ENCODE assay signal across 7 mouse cellular contexts in the genomic region with DNA sequence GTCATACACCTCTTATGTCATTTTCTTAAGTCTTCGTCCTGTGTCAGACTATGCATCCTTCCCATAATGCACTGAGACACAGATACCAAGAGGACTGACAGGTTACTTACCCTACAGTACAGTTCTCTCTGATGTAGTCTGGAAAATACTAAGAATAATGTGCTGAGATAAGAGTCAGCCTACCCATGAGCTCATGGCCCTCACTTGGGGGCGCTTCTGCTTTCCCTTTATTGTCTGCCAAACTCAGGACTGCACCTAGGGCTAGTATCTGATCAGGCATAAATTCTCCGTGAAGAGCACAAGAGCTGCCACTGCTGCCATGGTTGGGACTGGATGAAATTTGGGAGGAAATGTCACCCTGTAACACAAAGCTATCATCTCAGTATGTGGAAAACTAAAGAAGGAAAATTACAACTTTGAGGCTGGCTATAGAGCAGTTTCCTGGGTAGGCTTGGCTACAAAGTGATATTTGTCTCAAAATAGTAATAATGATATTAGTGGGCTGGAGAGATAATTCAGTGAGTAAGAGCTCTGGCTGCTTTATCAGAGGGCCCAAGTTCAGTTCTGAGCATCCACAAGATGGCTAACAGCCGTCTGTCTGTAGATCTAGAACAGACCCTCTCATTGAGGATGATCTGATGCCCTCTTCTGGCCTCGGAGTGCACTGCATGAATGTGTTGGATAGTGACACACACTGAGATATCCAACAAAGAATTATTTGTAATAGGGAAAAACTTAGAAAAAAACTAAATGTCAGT. TPM values are rescaled to one million over a fixed set of nuclear protein-coding genes. Genes with fewer than 3 reads are reported as not detected.
A peak's percentile ranks its signal among the peaks of the same experiment; 100 is the strongest.
DNase-seq lines count a peak whose midpoint lies in the region; ATAC-seq lines count a peak whose summit lies in the region.

No protein-coding gene starts in this region.

- H3K27ac ChIP-seq in liver, embryonic 13.5 days, result peak overlapping the region; percentile 99

- H3K4me3 ChIP-seq in liver, embryonic 13.5 days (replicated peaks), result no peak overlapping the region

- H3K9me3 ChIP-seq in liver, embryonic 13.5 days (replicated peaks), result no peaks in the 10 kb centered on the region

- ATAC-seq in liver, embryonic 13.5 days (ENCODE audit: low read depth), result peak; percentile 60

- 35% methylated on average over 5 of the region's 5 CpGs for WGBS in liver, embryonic 13.5 days (ENCODE audit: insufficient replicate concordance)

- H3K36me3 ChIP-seq in liver, embryonic 13.5 days, result peaks cover 39% of the 10 kb centered on the region

- peak; percentile 73 for DNase-seq in urinary bladder, postnatal 14 days (ENCODE audit: low spot score)
- no peak for DNase-seq in urinary bladder, adult 2 months (ENCODE audit: low spot score)
- peak; percentile 72 for DNase-seq in adrenal gland, adult 2 months
- peak; percentile 62 for DNase-seq in embryo, embryonic 11 days
- peak; percentile 22 to 80 for DNase-seq in kidney, adult 8-10 months
- peak; percentile 71 for DNase-seq in liver, embryonic 13.5 days
- peak; percentile 75 for DNase-seq in retina, embryonic 14.5 days (ENCODE audit: low spot score)

- H3K4me2 ChIP-seq in liver, embryonic 13.5 days, result no peak overlapping the region

- no peaks in the 10 kb centered on the region for H3K27me3 ChIP-seq in liver, embryonic 13.5 days

- no peak overlapping the region for H3K9ac ChIP-seq in liver, embryonic 13.5 days

- H3K4me1 ChIP-seq in liver, embryonic 13.5 days (replicated peaks), result peaks cover 87% of the 10 kb centered on the region

RNA-seq across cellular contexts. Expression of gene Gm10401, which starts 21.8 kb away (rescaled TPM):
- 0.23 TPM in 1 of 2 replicates, not detected in the other for polyA plus RNA-seq in urinary bladder, adult 2 months (2012; rRNA removed)
- total RNA-seq in adrenal gland, adult 2 months (2021), result not detected
- not detected in 2 replicates for polyA plus RNA-seq in adrenal gland, adult 2 months (2012; rRNA removed)
- 11.1 and 12.0 TPM in 2 replicates for polyA plus RNA-seq in liver, embryonic 13.5 days (2015; fragmentation: Nextera tagmentation; extraction: Ambion mirVana)

RNA-seq across cellular contexts. Expression of gene Acads, which starts 42.8 kb away (rescaled TPM):
- polyA plus RNA-seq in urinary bladder, adult 2 months (2012; rRNA removed), result 54.0 and 60.2 TPM in 2 replicates
- total RNA-seq in adrenal gland, adult 2 months (2021), result 100 to 1,000 TPM; 181 to 208 TPM
- polyA plus RNA-seq in adrenal gland, adult 2 months (2012; rRNA removed), result 279 and 310 TPM in 2 replicates
- polyA plus RNA-seq in liver, embryonic 13.5 days (2015; fragmentation: Nextera tagmentation; extraction: Ambion mirVana), result 40.9 and 41.5 TPM in 2 replicates

RNA-seq across cellular contexts. Expression of gene Unc119b, which starts 58.5 kb away (rescaled TPM):
- polyA plus RNA-seq in urinary bladder, adult 2 months (2012; rRNA removed), result 24.0 and 27.4 TPM in 2 replicates
- total RNA-seq in adrenal gland, adult 2 months (2021), result 10 to 100 TPM; 32.0 to 44.8 TPM
- polyA plus RNA-seq in adrenal gland, adult 2 months (2012; rRNA removed), result 37.5 and 39.2 TPM in 2 replicates
- 8.7 and 10.4 TPM in 2 replicates for polyA plus RNA-seq in liver, embryonic 13.5 days (2015; fragmentation: Nextera tagmentation; extraction: Ambion mirVana)
